Mouse (Mus musculus) cerebral cortex, adult 2 months (tissue): Measurements from ENCODE around the gene Gm13420.

ENCODE experiments used
- WGBS: fragments of 180-500 bp; shearing (Covaris S2); methylation state at CpG from one replicate; pipeline ENCODE4 v1.1.7; 2018; 5-methylcytosine and 5-hydroxymethylcytosine counted together

Gene Gm13420

GRCm38 (mm10) chr2:29751497-29751896, at the start of gene Gm13420:
Gene Gm13420 (minus strand): TSS chr2:29751685.
- WGBS: 12% methylated on average over 28 of the region's 28 CpGs

- WGBS: 87% methylated on average over 2 of the region's 2 CpGs
These were observed 41.4 kb upstream of the Gm13420 start for GRCm38 (mm10) chr2:29792772-29793487.

GRCm38 (mm10) chr2:29787937-29788681, 36.6 kb upstream of the Gm13420 start, which contains the start of gene Trub2:
Gene Trub2 (minus strand): TSS chr2:29788502.
- 1% methylated on average over 45 of the region's 45 CpGs for WGBS

GRCm38 (mm10) chr2:29787104-29787917, 35.8 kb upstream of the Gm13420 start, which contains the start of gene Coq4:
Gene Coq4 (plus strand): TSS chr2:29787493.
- 2% methylated on average over 31 of the region's 31 CpGs for WGBS

GRCm38 (mm10) chr2:29784290-29784689, 32.8 kb upstream of the Gm13420 start:
- 63% methylated on average over 4 of the region's 4 CpGs for WGBS

GRCm38 (mm10) chr2:29781256-29781655, 29.8 kb upstream of the Gm13420 start:
- 94% methylated on average over 2 of the region's 2 CpGs for WGBS

- WGBS: 94% methylated on average over 4 of the region's 4 CpGs
These were observed 21.8 kb upstream of the Gm13420 start for GRCm38 (mm10) chr2:29773323-29773722.

GRCm38 (mm10) chr2:29771611-29772461, 20.4 kb upstream of the Gm13420 start:
- WGBS: 77% methylated on average over 8 of the region's 8 CpGs

- WGBS: 69% methylated on average over 9 of the region's 9 CpGs
These were observed 17.4 kb upstream of the Gm13420 start for GRCm38 (mm10) chr2:29768901-29769300.

- 73% methylated on average over 11 of the region's 11 CpGs for WGBS
These were observed 16.7 kb upstream of the Gm13420 start for GRCm38 (mm10) chr2:29767976-29768709.

- WGBS: 0% methylated on average over 1 of the region's 1 CpGs
These were observed 13.3 kb upstream of the Gm13420 start for GRCm38 (mm10) chr2:29764831-29765230.

- WGBS: 93% methylated on average over 5 of the region's 5 CpGs
These were observed 912 bp upstream of the Gm13420 start for GRCm38 (mm10) chr2:29752397-29752796.

GRCm38 (mm10) chr2:29748499-29748898, 3.0 kb downstream of the Gm13420 start:
- 66% methylated on average over 4 of the region's 4 CpGs for WGBS

GRCm38 (mm10) chr2:29747852-29748251, 3.6 kb downstream of the Gm13420 start:
- 58% methylated on average over 5 of the region's 5 CpGs for WGBS

- 2% methylated on average over 50 of the region's 50 CpGs for WGBS
These were observed 4.2 kb downstream of the Gm13420 start for GRCm38 (mm10) chr2:29747188-29747782.

GRCm38 (mm10) chr2:29744256-29744655, 7.2 kb downstream of the Gm13420 start:
- 90% methylated on average over 6 of the region's 6 CpGs for WGBS

- 88% methylated on average over 6 of the region's 6 CpGs for WGBS
These were observed 10.3 kb downstream of the Gm13420 start for GRCm38 (mm10) chr2:29741207-29741606.

GRCm38 (mm10) chr2:29739368-29739767, 12.1 kb downstream of the Gm13420 start:
- WGBS: 71% methylated on average over 5 of the region's 5 CpGs

- WGBS: 71% methylated on average over 4 of the region's 4 CpGs
These were observed 12.7 kb downstream of the Gm13420 start for GRCm38 (mm10) chr2:29738799-29739198.
